Mouse (Mus musculus) frontal cortex, postnatal 10 days (tissue): Measurements from ENCODE around the gene Ccdc122.

Experiments
- DNase-seq, 2 experiments: peaks; one replicate each; pipeline ENCODE4 v3.0.0; 2022; ENCODE audit warnings: low spot score in 2 of 2, mixed read lengths in 1 of 2

Gene Ccdc122

GRCm38 (mm10) chr14:77130612-77131011, 94.0 kb downstream of the Ccdc122 start:
- no peak for DNase-seq

- DNase-seq: no peak
These were observed 100.4 kb downstream of the Ccdc122 start for GRCm38 (mm10) chr14:77136936-77137335.

- peak; percentile 27 to 70 for DNase-seq
These were observed 105.0 kb downstream of the Ccdc122 start for GRCm38 (mm10) chr14:77141324-77142282.

- DNase-seq: no peak
These were observed 108.5 kb downstream of the Ccdc122 start for GRCm38 (mm10) chr14:77145103-77145502.

- no peak for DNase-seq
These were observed 111.1 kb downstream of the Ccdc122 start for GRCm38 (mm10) chr14:77147635-77148034.

- no peak for DNase-seq
These were observed 114.0 kb downstream of the Ccdc122 start for GRCm38 (mm10) chr14:77150556-77150955.

GRCm38 (mm10) chr14:77151431-77151830, 114.9 kb downstream of the Ccdc122 start:
- DNase-seq: peak in 1 of 2 experiments; percentile 17

GRCm38 (mm10) chr14:77156222-77156910, 119.8 kb downstream of the Ccdc122 start, which contains the start of gene Enox1:
TSS of gene Enox1 (plus strand) at chr14:77156763.
- DNase-seq: peak; percentile 72 to 86

GRCm38 (mm10) chr14:77156911-77157504, 120.4 kb downstream of the Ccdc122 start:
- peak in 1 of 2 experiments; percentile 21 for DNase-seq

- peak; percentile 86 to 88 for DNase-seq
These were observed 120.9 kb downstream of the Ccdc122 start for GRCm38 (mm10) chr14:77157505-77157911.

- DNase-seq: no peak
These were observed 122.8 kb downstream of the Ccdc122 start for GRCm38 (mm10) chr14:77159397-77159796.
